Mouse (Mus musculus) natural killer cell, adult 2 months (primary cell): ENCODE measurements around the gene Efna1.

Experiments used
- DNase-seq, 2 experiments: peaks; one replicate each; pipeline ENCODE4 v3.0.0; 2022; ENCODE audit warnings: low spot score in 2 of 2

Efna1 gene

DNA sequence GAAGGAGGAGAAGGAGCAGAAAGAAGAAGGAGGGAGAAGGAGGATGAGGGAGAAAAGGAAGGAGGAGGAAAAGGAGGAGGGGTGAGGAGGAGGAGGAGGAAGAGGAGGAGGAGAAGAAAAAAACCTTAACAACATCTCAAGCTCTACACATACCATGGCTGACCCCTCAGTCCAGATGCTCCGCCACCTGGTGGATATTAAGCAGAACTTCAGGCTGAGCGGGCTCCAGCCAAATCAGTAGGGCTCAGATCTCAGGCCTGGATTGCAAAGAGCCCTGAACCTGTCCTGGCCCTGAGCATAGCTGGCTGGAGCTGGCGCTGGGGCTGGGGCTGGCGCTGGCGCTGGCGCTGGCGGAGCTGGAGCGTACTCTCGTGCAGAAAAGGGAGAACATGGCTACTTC lies 27.1 kb upstream of the Efna1 start:
- DNase-seq: peak; percentile 52 to 64

DNA sequence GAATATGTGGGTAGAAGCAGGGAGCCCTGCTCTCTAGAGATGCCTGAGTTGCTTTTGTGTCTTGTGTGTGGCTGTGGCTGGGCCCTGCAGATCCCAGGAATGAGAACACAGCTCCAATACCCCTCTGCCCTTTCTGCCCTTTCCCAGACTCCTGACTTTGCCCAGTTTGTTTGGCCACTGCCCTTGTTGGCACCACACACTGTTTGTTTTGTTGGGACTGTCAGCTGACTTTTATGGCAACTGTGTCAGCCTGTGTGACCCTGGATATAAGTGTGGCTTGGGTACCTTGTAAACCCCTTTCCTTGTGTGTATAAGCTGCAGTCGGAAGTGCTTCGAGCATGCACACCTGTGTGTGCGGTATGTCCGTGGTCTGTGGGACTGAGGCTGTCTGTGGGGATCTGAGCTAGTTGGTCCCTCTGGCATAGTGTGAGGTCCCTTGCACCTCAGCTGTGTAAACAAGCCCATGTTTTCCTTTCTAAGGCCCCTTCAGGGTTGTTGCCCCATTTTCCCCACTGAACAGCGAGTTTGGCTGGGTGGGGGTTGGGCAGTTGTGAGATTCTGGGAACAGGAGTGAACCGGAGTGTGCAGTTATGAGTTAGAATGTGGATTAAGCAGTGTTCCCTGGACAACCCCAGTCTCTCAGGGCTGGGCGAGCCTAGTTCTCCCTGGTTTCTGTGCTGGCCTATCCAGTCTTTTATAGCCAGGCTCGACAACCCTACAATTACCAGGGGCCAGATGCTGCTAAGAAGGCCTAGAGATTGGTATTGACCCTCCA lies 24.8 kb upstream of the Efna1 start:
- DNase-seq: no peak

DNA sequence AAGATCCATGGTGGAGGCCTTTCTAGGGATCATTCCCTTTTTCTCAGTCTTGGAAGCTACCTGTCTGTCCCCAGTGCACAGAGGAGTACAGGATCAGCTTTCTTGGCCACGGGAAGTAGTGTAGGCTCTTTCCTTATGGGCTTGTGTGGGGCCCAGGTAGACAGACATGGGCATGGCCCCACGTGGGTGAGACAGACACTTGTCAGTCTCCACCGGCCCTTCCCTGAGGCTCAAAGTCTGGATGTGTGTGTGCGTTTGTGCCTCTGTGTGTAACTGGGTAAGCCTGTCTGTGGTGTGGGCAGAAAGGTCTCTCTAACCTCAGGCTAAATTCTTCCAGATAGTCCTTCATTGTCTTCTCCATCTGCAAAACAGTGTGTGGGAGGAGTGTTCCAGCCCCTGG lies 24.2 kb upstream of the Efna1 start:
- DNase-seq: no peak

DNA sequence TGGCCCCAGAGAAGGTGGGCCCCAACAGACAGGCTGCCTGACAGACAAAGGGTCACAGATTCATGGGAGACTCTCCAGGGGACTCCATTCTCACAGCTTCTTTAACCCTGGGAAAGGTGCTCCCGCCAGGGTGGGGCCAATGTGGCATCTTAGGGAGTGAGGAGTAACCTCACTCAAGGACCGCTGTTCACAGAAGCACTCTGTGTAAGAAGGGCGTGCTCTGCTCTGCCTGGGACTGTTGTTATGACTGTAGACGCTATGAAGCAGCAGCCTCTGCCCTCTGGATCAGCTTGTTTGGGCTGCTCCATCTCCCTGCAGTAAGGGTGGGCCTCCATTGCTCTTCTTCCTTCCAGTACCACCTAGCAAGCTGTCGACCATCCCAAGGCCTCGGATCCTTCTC lies 23.5 kb upstream of the Efna1 start:
- DNase-seq: no peak

DNA sequence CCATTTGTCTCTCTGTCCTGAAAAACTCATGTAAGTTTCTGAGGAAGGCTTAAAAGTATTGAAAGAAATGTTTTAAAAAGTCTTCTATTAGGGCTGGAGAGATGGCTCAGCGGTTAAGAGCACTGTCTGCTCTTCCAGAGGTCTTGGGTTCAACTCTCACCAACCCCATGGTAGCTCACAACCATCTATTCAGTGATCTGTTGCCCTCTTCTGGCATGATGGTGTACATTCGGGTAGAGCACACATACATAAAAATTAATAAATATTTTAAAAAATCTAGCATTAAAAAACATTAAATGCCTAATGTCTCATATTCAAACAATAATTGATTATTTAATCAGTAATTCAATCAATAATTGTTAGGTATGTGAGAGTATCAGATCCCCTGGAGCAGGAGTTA lies 19.6 kb upstream of the Efna1 start:
- DNase-seq: no peak

DNA sequence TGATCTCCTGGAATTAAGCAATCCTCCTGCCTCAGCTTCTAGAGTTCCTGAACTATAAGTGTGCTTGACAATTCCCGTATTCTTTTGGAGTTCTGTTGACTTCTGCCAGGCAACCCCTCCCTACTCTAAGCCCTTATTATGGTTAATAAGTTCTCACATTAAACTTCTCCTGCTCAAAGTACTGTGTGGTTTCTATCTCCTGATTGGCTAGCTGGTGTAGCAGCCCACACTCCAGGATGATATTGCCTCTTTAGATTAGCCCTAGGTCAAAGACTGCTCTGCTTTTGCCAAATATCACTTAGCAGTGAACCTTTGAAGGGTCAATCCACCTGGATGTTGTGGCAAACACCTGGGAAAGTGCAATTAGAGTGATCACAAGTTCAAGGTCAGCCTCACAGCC lies 19.1 kb upstream of the Efna1 start:
- no peak for DNase-seq

DNA sequence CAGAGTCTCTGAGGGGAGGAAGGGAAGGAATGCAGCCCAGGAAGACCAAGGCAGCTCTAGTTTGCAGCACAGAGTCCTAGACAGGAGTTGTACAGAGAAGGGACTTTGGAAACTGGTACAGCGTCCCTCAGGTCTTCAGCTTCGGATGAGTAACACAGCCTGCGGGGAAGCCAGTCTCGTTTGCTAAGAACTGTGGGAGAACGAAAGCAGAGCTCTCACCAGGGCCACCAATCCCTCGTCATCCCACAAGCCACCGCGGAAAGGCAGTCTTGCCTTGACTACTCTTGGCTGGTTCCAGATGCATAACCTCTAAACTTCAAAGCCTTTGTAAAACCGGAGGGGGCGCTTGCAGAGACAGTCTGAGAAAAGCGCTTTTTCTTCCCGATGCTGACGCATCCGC lies 18.6 kb upstream of the Efna1 start:
- DNase-seq: peak in 1 of 2 experiments; percentile 29

DNA sequence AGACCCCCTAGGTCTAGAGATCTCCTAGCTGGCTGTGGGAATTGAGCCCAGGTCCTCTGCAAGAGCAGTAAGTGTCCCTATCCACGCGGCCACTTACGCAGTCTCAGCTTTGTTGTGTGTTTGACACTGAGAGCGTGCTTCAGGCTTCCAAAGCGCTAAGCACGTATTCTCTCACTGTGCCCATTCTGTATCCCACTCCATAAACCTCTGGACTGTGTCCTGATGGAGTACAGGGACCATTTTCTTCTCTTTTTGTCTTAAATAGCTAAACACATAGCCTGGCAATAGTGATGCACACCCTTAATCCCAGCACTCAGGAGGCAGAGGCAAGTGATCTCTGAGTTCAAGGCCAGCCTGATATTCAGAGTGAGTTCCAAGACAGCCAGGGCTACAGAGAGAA lies 18.0 kb upstream of the Efna1 start:
- DNase-seq: no peak

DNA sequence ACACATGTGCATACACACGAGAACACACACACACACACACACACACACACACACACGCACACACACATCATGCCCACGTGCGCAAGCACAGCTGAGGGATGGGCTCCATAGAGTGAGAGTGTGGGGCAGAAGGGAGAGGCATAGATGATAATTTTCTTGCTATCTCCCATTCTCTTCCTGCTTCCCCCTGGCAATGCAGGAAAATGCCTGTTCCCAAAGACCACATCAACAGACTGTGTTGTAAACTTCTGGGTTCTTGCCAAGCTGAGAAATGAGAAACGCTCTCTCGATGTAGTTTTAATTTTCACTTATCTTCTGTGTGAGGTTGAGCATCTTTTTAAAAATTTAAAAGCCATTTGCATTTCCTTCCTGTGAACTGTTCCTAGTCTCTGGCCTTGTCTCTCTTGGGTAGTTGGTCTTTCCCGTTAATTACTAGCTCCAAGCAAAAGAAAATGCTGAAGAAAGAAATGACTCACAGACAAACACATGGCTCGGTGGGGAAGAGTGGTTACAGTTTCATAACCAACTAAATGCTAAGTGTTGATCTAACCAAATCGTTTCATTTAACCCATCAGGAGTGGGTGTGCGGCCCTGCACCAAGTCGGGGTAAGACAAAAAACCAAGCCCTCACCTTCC lies 15.9 kb upstream of the Efna1 start:
- no peak for DNase-seq

DNA sequence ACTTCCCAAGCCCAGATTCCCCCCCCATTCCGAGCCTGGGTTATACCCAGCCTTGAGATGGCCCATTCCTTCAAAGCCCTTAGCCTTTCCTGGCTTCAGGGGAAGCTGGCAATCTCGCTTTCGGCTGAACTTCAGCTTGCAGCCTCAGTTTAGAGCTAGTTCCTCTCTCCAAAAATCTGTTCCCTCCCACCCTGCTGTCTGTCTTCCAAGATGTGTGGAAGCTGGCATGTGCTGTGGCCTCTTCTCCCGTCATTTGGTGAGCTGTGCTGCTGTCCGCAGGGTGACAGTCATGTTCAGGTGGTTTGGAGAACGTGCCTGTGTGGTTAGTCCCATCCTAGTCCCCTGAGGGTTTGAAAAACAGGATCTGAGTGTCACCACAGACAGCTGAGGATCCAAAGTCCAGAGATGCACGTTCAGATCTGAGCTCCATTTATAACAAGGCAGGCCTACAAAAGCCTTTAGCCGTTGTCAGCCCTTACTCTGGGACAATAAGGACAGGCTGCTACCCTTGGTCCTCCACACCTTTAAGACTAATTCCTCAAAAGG lies 14.8 kb upstream of the Efna1 start:
- no peak for DNase-seq

DNA sequence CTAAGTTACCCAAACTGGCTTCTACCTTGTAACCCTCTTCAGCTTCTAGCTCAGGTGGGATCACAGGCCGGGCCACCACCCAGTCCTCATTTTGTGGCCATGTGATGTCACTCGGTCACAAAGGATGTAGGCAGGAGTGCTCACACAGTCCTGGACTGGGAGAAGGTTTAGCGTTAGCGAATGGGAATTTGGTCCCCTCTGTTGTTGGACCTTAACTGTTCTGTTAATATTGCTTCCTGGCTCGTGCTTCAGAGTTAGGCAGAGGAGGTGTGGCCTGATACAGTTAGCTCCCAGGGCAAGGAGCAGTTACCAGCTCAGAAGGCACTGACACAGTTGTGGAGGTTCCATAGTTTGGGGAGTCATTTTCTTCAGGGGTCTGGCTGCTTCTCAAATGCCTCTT lies 13.3 kb upstream of the Efna1 start:
- DNase-seq: no peak

DNA sequence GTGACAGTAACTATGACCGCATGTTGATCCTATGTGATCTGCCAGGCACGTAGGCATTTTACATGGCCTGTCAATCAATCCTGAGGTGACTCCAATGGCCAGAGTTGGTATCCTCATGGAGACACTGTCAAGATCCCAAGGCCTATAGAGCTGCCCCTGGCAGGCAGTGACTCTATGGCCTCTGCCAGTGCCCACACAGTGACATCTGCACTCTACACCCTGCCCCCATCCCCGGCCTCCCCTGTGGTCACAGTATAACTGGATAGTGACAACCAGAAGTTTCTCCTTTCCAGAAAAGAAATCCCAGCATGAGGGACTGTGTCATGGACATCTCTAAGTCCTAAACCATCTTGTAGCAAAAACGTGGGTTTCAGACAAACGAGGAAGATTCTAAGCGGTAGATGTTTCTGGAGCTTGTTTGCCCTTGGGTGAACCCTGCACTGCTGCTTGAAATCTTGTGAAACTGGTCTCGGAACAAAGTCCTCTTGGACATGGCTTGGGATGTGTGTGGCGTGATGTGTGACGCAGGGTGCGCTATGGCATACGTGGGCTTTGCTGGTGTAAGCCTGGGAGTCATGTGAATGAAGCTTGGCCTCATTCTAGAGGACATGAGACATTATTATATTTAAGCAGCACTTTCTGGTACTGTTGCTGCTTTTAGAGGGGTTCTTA lies 12.4 kb upstream of the Efna1 start:
- DNase-seq: no peak

DNA sequence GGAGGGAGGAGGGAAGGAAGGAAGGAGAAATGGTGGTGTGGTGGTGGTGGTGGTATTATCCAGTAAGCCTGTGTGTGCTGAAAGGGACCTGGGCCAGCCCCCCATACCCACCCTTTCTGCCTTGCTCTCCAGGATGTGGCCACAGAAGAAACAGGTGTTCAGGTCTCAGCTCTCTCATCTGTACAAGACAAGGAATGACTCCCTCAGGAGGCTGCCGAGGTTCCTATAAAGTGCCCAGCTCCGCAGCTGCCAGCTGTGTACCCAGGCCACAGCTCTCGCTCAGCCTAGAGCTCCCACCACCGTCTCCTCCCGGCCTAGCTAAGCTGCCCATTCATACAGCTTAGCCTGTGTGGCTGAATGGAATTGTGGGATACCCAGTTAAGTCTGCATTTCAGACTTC lies 11.4 kb upstream of the Efna1 start:
- DNase-seq: no peak

DNA sequence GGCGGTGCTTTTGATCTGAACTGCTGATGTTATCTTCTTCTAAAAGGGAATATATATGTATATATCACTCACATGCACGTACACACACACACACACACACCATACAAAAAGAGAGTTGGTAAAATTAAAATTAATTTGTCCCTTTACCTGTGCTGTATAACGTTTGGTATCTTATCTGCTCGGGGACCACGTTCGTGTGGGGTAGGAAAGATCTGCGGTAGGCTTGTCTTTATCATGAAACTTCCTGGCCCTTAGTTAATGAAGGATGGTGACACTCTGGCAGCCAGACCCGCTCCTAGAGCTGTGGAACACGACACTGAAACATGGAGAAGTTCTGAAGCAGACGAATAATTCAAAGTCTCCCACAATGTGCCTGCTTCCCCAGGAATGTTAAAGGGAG lies 10.9 kb upstream of the Efna1 start:
- DNase-seq: no peak

DNA sequence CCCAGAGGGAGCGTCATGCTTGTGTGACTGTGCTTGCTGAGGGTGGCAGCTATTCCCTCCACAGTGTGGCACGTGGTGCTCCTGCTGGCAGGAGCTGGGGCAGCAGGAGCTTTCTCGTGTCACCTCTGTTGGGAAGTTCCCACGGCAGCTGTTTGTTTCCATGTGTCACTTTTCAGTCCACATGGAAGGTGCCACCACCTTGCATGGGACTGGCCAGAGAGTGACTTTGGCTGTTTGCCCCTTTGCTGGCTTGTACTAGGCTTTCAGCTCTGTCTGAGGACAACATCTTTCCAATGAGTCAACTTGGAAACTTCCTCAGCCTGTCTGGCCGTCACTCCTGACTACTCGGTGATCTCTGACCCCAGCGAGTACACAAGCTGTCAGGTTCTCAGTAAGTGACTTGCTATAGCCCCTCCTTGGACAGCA lies 7.6 kb upstream of the Efna1 start:
- DNase-seq: no peak

DNA sequence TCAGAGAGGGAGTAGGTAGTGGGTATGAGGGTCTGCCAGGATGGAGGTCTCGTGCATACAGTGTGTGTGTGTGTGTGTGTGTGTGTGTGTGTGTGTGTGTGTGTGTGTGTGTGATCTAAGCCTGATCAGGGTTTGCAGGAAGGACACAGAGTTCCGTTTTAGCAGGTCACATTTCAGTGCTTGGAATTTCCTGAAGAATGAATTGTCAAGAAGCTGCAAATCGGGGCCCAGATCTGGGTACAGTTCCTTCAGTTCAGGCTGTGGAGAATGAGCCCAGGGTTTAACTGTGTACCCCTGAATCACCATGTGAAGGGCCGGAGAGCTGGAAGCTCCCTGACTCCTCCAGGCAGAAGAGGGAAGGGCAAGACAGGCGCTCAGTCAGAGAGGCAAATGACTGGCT lies 6.3 kb upstream of the Efna1 start:
- DNase-seq: no peak

DNA sequence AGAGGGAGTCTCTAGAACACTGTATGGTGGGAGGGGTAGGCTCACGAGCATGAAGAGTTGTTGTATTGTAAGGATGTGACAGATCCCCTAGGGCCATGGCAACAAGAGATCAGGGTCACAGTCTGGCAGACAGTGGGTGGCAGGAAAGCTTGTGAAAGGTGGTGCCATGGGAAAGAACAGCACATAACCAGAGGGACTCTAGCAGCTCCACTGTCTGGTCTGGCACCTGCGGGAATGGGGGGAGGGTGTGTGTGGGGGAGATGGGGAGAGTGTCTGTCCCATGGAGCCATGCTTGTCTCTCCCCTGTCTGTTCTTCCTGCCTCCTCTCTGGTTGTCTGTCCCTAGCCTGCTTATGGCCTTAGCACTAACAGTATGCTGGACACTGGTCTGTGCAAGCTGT lies 4.6 kb upstream of the Efna1 start:
- DNase-seq: no peak

DNA sequence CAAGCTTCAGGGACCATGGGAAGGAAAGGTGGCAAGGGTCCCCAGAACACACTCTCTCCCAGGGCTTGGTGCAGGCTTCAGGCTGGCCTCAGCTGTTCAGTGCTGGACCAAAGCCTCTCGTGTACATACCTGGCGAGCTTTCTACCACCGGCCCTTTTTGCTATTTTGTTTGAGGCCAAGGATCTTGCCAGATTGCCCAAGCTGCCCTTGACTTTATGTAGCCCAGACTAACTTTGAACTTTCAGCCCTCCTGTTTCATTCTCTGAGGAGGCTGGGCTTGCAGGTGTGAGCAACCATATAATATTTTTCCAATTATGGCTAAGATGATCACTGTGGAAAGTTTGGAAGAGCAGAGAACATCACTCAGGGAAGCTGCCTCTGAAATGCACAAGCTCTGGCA lies 3.3 kb upstream of the Efna1 start:
- DNase-seq: no peak

DNA sequence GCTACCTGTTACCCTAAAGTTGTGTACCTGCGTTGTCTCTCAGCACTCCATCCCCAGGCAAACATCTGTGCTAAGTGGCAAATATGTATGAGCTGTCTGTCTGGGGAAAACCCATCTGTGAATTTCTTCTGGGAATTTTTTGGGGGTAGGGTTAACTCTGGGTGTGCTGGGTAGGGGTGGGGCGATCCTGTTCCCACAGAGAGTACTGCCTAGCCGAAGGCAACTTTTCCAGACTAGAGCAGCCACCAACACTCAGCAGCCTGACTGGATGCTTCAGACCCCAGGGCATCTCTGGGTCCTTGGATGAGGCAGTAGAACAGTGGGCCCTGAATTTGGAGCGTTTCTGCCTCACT lies 1.3 kb upstream of the Efna1 start:
- DNase-seq: no peak

DNA sequence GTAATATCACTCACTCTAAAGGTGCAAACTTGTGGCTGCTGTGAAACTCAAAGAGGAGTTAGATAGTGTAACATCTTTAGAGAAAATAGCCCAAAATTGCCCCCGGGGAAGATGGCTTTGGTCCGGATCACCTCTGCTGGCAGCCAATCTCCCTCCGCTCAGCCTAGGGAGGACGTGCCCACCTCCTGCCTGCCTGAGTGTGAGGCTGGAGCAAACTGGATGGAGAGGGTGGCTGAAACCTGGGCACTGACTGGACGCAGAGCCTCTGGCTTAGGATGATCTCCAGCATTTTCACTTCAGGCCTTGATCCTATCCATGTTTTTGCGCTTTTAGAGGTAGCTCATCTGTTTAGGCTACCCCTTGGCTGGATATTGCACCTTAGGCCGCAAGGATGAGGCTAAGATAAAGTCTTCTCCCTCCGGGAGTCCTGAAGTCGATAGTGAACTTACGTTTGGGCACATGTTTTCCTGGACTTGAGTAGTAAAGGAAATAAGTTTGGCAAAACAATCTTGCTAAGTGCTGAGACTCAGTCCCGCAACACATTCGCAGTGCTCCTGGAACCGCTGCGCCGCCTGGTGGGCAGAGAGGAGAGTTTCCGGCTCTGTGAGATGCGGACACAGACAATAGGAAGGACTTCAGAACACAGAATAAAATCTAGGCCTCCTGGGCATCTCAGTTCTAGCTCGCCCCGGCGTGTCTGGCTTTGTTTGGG lies 793 bp upstream of the Efna1 start:
- DNase-seq: peak; percentile 69 to 80

DNA sequence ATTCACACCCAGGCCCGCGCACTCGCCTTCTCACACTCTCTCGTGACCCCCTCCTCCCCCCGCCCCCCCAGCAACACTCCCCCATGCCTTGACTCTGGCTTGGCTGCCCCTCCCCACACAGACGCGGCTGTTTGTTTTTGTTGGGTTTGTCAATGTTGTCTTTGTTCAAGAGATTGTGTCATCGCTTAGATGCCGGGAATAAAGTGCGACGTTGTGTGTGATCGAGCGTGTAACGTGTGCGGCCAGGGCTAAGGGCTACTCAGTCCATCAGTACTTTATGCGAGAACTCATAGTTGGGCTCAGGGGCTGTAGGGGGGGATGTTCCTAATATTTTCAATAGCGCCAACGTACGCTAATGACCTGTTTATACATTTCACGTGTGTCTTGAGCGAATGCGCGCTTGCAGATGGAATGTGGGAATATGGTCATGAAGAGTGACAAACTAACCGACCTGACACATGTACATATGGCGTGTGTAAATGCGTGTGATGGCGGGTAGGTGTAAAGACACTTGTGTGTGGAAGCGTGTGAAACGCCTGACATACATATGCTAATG lies 814 bp downstream of the Efna1 start:
- DNase-seq: no peak
